In genomic region chr15:25682953-25683507, GRCm38 (mm10) we compare ENCODE assay signal across 16 mouse cellular contexts.
DNase-seq lines count a peak whose midpoint lies in the region; ATAC-seq lines count a peak whose summit lies in the region.
"Had no signal": no experiment of that assay in that cellular context is flagged by ENCODE, and none has a peak within 500 bp of the region (broad histone marks: within the 10 kb centered on the region; RNA-seq: fewer than 3 reads in every experiment).

No protein-coding gene starts in this region.

- no peak overlapping the region for H3K9ac ChIP-seq in hindbrain, embryonic 11.5 days (ENCODE audit: low read depth, low read length)
- no peak overlapping the region for H3K9ac ChIP-seq in hindbrain, embryonic 16.5 days (ENCODE audit: low read depth, low read length)
- H3K9ac ChIP-seq in midbrain, embryonic 13.5 days (replicated peaks) = no peak overlapping the region
- no peak overlapping the region for H3K9ac ChIP-seq in midbrain, embryonic 16.5 days (ENCODE audit: low read depth, low read length)
- H3K9ac ChIP-seq in embryonic facial prominence, embryonic 12.5 days = no peak overlapping the region
- H3K9ac ChIP-seq: intestine, embryonic 15.5 days had no signal

- H3K4me1 ChIP-seq in hindbrain, embryonic 11.5 days (replicated peaks; ENCODE audit: control insufficient read depth, insufficient read depth, low read length) = peaks cover 6% of the 10 kb centered on the region; the same call in 1 of the 2 replicates
- peaks cover 11% of the 10 kb centered on the region for H3K4me1 ChIP-seq in hindbrain, embryonic 16.5 days (ENCODE audit: control insufficient read depth, insufficient read depth, low read depth, low read length)
- H3K4me1 ChIP-seq in midbrain, embryonic 13.5 days (replicated peaks) = peaks cover 25% of the 10 kb centered on the region
- H3K4me1 ChIP-seq in midbrain, embryonic 16.5 days (ENCODE audit: control insufficient read depth, insufficient read depth, low read length) = 0 out of 2 replicates have a peak, but pooled peaks cover 3% of the 10 kb centered on the region
- peaks cover 39% of the 10 kb centered on the region for H3K4me1 ChIP-seq in embryonic facial prominence, embryonic 12.5 days

- peak; percentile 42 for DNase-seq in hindbrain, embryonic 11.5 days (ENCODE audit: low spot score)
- DNase-seq in adipocyte (ENCODE audit: low spot score) = no peak
- no peak for DNase-seq in left cerebral cortex, adult 18-20 months (ENCODE audit: low spot score in 2 of 2)
- DNase-seq: adrenal gland, adult 8-10 months; cerebellum, adult 8-10 months; gastrocnemius, postnatal 36 days; kidney, postnatal 14 days; lung, adult 2 months; right cerebral cortex, adult 18-20 months had no signal

- no peaks in the 10 kb centered on the region for H3K36me3 ChIP-seq in hindbrain, embryonic 11.5 days (ENCODE audit: control insufficient read depth, insufficient read depth, low read length)
- H3K36me3 ChIP-seq in hindbrain, embryonic 16.5 days (ENCODE audit: control insufficient read depth, insufficient read depth, low read length) = no peaks in the 10 kb centered on the region
- H3K36me3 ChIP-seq in midbrain, embryonic 13.5 days = no peaks in the 10 kb centered on the region
- no peaks in the 10 kb centered on the region for H3K36me3 ChIP-seq in midbrain, embryonic 16.5 days (ENCODE audit: control insufficient read depth, insufficient read depth, low read length)
- no peaks in the 10 kb centered on the region for H3K36me3 ChIP-seq in embryonic facial prominence, embryonic 12.5 days
- H3K36me3 ChIP-seq: intestine, embryonic 15.5 days had no signal

- H3K4me2 ChIP-seq in hindbrain, embryonic 11.5 days (replicated peaks; ENCODE audit: low read depth, low read length) = no peak overlapping the region
- H3K4me2 ChIP-seq in hindbrain, embryonic 16.5 days (ENCODE audit: low read length) = no peak overlapping the region
- no peak overlapping the region for H3K4me2 ChIP-seq in midbrain, embryonic 13.5 days (replicated peaks)
- no peak overlapping the region for H3K4me2 ChIP-seq in midbrain, embryonic 16.5 days (ENCODE audit: low read length)
- peak overlapping the region; percentile 16; the same call in 1 of the 2 replicates for H3K4me2 ChIP-seq in embryonic facial prominence, embryonic 12.5 days (replicated peaks)
- H3K4me2 ChIP-seq: heart, embryonic 11.5 days; intestine, embryonic 15.5 days had no signal

- ATAC-seq in hindbrain, embryonic 11.5 days (ENCODE audit: low FRiP score) = peak; percentile 14; the same call in 1 of the 2 replicates
- ATAC-seq in hindbrain, embryonic 16.5 days = no peak
- ATAC-seq in midbrain, embryonic 13.5 days = no peak
- no peak for ATAC-seq in midbrain, embryonic 16.5 days
- no peak for ATAC-seq in embryonic facial prominence, embryonic 12.5 days (ENCODE audit: insufficient number of reproducible peaks, insufficient read depth, low FRiP score, low TSS enrichment)
- ATAC-seq: intestine, embryonic 15.5 days had no signal

- no peaks in the 10 kb centered on the region for H3K27me3 ChIP-seq in hindbrain, embryonic 11.5 days (ENCODE audit: control insufficient read depth, insufficient read depth, low read length)
- H3K27me3 ChIP-seq in hindbrain, embryonic 16.5 days (replicated peaks; ENCODE audit: control insufficient read depth, insufficient read depth, low read length) = no peaks in the 10 kb centered on the region
- H3K27me3 ChIP-seq in midbrain, embryonic 13.5 days = peaks cover 1% of the 10 kb centered on the region; the same call in 1 of the 2 replicates
- H3K27me3 ChIP-seq in midbrain, embryonic 16.5 days (ENCODE audit: control insufficient read depth, insufficient read depth, low read depth, low read length) = 0 out of 2 replicates have a peak, but pooled peaks cover 3% of the 10 kb centered on the region
- H3K27me3 ChIP-seq in embryonic facial prominence, embryonic 12.5 days = no peaks in the 10 kb centered on the region
- H3K27me3 ChIP-seq: intestine, embryonic 15.5 days had no signal

- WGBS in hindbrain, embryonic 11.5 days = 46% methylated on average over 13 of the region's 13 CpGs
- 58% methylated on average over 13 of the region's 13 CpGs for WGBS in hindbrain, embryonic 16.5 days
- 60% methylated on average over 13 of the region's 13 CpGs for WGBS in midbrain, embryonic 13.5 days
- WGBS in midbrain, embryonic 16.5 days = 52% methylated on average over 13 of the region's 13 CpGs
- WGBS in embryonic facial prominence, embryonic 12.5 days = 19% methylated on average over 13 of the region's 13 CpGs

- no peak overlapping the region for H3K4me3 ChIP-seq in hindbrain, embryonic 11.5 days (ENCODE audit: low read depth, low read length)
- H3K4me3 ChIP-seq in hindbrain, embryonic 16.5 days (ENCODE audit: low read length) = no peak overlapping the region
- no peak overlapping the region for H3K4me3 ChIP-seq in midbrain, embryonic 13.5 days (replicated peaks)
- no peak overlapping the region for H3K4me3 ChIP-seq in midbrain, embryonic 16.5 days (ENCODE audit: low read depth, low read length)
- no peak overlapping the region for H3K4me3 ChIP-seq in embryonic facial prominence, embryonic 12.5 days
- H3K4me3 ChIP-seq: intestine, embryonic 15.5 days; myocyte had no signal

- H3K9me3 ChIP-seq in hindbrain, embryonic 11.5 days (ENCODE audit: control insufficient read depth, low read length) = no peaks in the 10 kb centered on the region
- H3K9me3 ChIP-seq in hindbrain, embryonic 16.5 days (ENCODE audit: control insufficient read depth, low read length) = no peaks in the 10 kb centered on the region
- H3K9me3 ChIP-seq in midbrain, embryonic 13.5 days = no peaks in the 10 kb centered on the region
- H3K9me3 ChIP-seq in midbrain, embryonic 16.5 days (replicated peaks; ENCODE audit: control insufficient read depth, low read length, poor library complexity, severe bottlenecking) = no peaks in the 10 kb centered on the region
- no peaks in the 10 kb centered on the region for H3K9me3 ChIP-seq in embryonic facial prominence, embryonic 12.5 days
- H3K9me3 ChIP-seq: intestine, embryonic 15.5 days had no signal

- H3K27ac ChIP-seq in hindbrain, embryonic 11.5 days (ENCODE audit: low read depth, low read length) = no peak overlapping the region
- no peak overlapping the region for H3K27ac ChIP-seq in hindbrain, embryonic 16.5 days (ENCODE audit: low read depth, low read length)
- H3K27ac ChIP-seq in midbrain, embryonic 13.5 days = 0 out of 2 replicates have a peak overlapping the region, but pooled peaks have one; percentile 20
- no peak overlapping the region for H3K27ac ChIP-seq in midbrain, embryonic 16.5 days (ENCODE audit: low read length)
- peak overlapping the region; percentile 78 for H3K27ac ChIP-seq in embryonic facial prominence, embryonic 12.5 days
- H3K27ac ChIP-seq: intestine, embryonic 15.5 days had no signal

Comparison
In these comparisons a context has a peak if more than half of its experiments do, and no peak if none do; other contexts are left out.
1. H3K27ac ChIP-seq: peak in midbrain, embryonic 13.5 days (single experiment) and embryonic facial prominence, embryonic 12.5 days (single experiment); none in hindbrain, embryonic 11.5 days (single experiment), hindbrain, embryonic 16.5 days (single experiment) and midbrain, embryonic 16.5 days (single experiment).